Mouse (Mus musculus) hematopoietic stem cell, adult 5-6 weeks (primary cell): ENCODE measurements around the gene Scnm1. TPM values are rescaled to one million over a fixed set of nuclear protein-coding genes. Genes with fewer than 3 reads are reported as not detected.

Experiments
- total RNA-seq: library from RNA; stranded (forward); fragments of 172-1452, 232-1000 nt; gene quantifications from 2 replicates; pipeline ENCODE4 v1.2.3, GENCODE M21; 2017

The Scnm1 gene
- total RNA-seq, 1 experiment from 2014 or later: 116 TPM

Other genes with a start within 250 kb of the Scnm1 start
- gene Psmb4, start 247.1 kb downstream of the Scnm1 start, total RNA-seq: 170 and 200 TPM in 2 replicates
- 40.0 and 49.6 TPM in 2 replicates for gene Selenbp1, start 201.0 kb downstream of the Scnm1 start, total RNA-seq
- 28.1 and 39.0 TPM in 2 replicates for gene Rfx5, start 179.9 kb downstream of the Scnm1 start, total RNA-seq
- gene Pi4kb, start 159.3 kb downstream of the Scnm1 start, total RNA-seq: 28.3 and 34.2 TPM in 2 replicates
- 26.6 and 29.0 TPM in 2 replicates for gene Zfp687, start 118.6 kb downstream of the Scnm1 start, total RNA-seq
- 164 and 233 TPM in 2 replicates for gene Psmd4, start 91.4 kb downstream of the Scnm1 start, total RNA-seq
- gene Pip5k1a, start 27.1 kb downstream of the Scnm1 start, total RNA-seq: 20.9 and 23.1 TPM in 2 replicates
- gene Vps72, start 23.0 kb downstream of the Scnm1 start, total RNA-seq: 63.2 and 229 TPM in 2 replicates
- gene Tmod4, start 9.5 kb downstream of the Scnm1 start, total RNA-seq: 0.63 TPM in 1 of 2 replicates, not detected in the other
- 8.6 and 10.4 TPM in 2 replicates for gene Lysmd1, start 77 bp upstream of the Scnm1 start, total RNA-seq
- gene Tnfaip8l2, start 8.3 kb upstream of the Scnm1 start, total RNA-seq: 15.2 and 16.3 TPM in 2 replicates
- 0.31 and 1.3 TPM in 2 replicates for gene Sema6c, start 26.4 kb upstream of the Scnm1 start, total RNA-seq
- 51.7 and 52.8 TPM in 2 replicates for gene Gabpb2, start 83.9 kb upstream of the Scnm1 start, total RNA-seq
- gene Cdc42se1, start 94.7 kb upstream of the Scnm1 start, total RNA-seq: 60.3 and 67.5 TPM in 2 replicates
- gene Mllt11, start 98.2 kb upstream of the Scnm1 start, total RNA-seq: 8.2 and 13.0 TPM in 2 replicates
- 1.6 and 2.3 TPM in 2 replicates for gene Gm128, start 107.6 kb upstream of the Scnm1 start, total RNA-seq
- gene Bnipl, start 117.2 kb upstream of the Scnm1 start, total RNA-seq: not detected in 2 replicates
- 42.4 and 45.4 TPM in 2 replicates for gene Mindy1, start 147.3 kb upstream of the Scnm1 start, total RNA-seq
- gene Prune1, start 148.1 kb upstream of the Scnm1 start, total RNA-seq: 9.8 and 11.7 TPM in 2 replicates
- 8.0 and 9.9 TPM in 2 replicates for gene Anxa9, start 173.2 kb upstream of the Scnm1 start, total RNA-seq
- gene Cers2, start 180.8 kb upstream of the Scnm1 start, total RNA-seq: 103 and 119 TPM in 2 replicates
- gene Setdb1, start 223.2 kb upstream of the Scnm1 start, total RNA-seq: 37.0 and 46.7 TPM in 2 replicates